Mouse (Mus musculus): ENCODE measurements around the gene Dscam. TPM values are rescaled to one million over a fixed set of nuclear protein-coding genes. Genes with fewer than 3 reads are reported as not detected.

The Dscam gene
- polyA plus RNA-seq, 1 experiment: not detected

DNA sequence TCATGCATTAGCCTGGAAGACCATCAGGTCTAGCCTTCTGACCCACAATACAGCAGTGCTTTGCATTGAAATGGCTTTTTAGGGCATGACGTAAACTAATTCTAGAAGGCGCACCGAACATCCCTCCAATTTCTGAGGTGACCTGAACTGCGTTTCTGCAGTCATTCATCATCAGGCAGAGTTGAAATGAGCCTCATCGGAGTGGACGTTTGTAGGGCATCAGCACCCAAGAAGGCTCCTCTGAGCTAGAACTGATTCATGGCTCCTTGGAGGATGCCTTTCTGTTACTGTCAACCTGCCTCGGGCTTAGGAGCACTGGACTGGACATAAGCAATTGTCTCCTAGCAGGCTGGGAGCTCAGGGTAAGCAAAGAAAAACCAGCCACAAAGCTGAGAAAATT, 257.7 kb downstream of the Dscam start:
- WGBS: 86% methylated on average over 7 of the region's 7 CpGs
- Histone ChIP-seq H3K4me1 (ENCODE audit: control insufficient read depth, insufficient read depth, low read length) (no peaks in the 10 kb centered on the region; the same call in 1 of the 2 replicates), H3K4me3 (replicated peaks; ENCODE audit: control insufficient read depth, low read depth, low read length) (no peak overlapping the region), H3K27ac (ENCODE audit: control insufficient read depth, insufficient read depth, low read depth, low read length, poor library complexity) (no peak overlapping the region)
- TF ChIP-seq POLR2A (IDR thresholded peaks at IDR 0.05; ENCODE audit: borderline replicate concordance, control insufficient read depth, low read depth, low read length): no peak
- TF ChIP-seq CTCF (IDR thresholded peaks at IDR 0.05; ENCODE audit: control insufficient read depth, insufficient read depth, low read length): no peak

DNA sequence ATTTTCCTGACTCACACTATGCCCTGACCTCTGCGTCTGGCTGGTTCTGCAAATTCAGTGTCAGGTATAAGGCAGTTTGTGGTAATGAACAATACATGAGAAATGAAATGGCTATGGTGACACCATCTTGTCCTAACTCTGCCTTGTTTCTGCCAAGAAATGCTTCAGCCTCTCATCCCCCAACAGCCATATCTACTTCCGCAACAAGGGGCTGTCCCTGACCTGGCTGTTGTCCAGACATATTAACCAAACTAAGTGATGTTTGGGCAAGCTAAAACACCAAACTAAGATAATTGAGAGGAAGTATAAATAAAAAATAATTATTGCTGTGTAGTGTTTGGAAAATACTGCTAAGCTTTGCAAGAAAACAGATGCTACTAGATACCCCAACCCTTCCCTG, 258.4 kb downstream of the Dscam start:
- H3K4me3 ChIP-seq (replicated peaks; ENCODE audit: control insufficient read depth, low read depth, low read length): no peak overlapping the region
- H3K4me1 ChIP-seq (ENCODE audit: control insufficient read depth, insufficient read depth, low read length): peaks cover 2% of the 10 kb centered on the region; the same call in 1 of the 2 replicates
- no peak for TF ChIP-seq POLR2A (IDR thresholded peaks at IDR 0.05; ENCODE audit: borderline replicate concordance, control insufficient read depth, low read depth, low read length)
- no peak for TF ChIP-seq CTCF (IDR thresholded peaks at IDR 0.05; ENCODE audit: control insufficient read depth, insufficient read depth, low read length)
- WGBS: 63% methylated on average over 2 of the region's 2 CpGs
- H3K27ac ChIP-seq (ENCODE audit: control insufficient read depth, insufficient read depth, low read depth, low read length, poor library complexity): no peak overlapping the region

DNA sequence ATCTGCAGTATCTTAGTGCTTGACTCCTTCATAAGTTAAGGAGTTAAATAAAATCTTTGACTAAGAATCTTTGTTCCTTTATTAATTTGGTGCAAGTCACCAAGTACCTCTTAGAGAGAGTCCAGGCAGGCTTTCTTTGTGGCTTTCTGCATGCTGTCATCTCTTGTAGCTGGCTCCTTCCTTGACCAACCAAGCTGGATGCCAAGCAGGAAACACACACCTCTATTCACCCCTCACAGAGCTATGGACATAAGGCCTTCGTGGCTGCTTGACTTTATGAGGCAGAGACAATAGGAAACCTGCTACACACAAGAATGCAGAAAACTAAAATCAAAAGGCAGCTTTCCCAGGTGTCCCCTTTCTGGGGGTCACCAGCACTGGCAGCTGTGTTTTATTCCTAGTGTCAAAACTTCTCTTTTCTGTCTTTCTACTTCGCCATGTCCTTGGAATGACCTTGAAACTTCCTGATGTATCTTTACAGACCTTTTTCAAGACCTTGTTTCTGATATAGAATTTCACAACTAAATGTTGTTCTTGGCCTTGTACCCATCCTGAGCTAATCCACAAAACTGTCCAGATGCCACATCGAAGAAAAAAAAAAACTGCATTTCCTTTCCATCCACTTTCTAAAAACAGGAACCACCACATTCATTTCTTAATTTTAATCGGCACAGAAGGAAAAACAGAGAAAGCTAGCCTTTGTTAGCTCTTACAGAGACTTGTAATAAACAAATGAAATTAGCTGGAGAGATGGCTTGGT, 260.0 kb downstream of the Dscam start:
- H3K4me3 ChIP-seq (replicated peaks; ENCODE audit: control insufficient read depth, low read depth, low read length): no peak overlapping the region
- TF ChIP-seq CTCF (IDR thresholded peaks at IDR 0.05; ENCODE audit: control insufficient read depth, insufficient read depth, low read length) (no peak), POLR2A (IDR thresholded peaks at IDR 0.05; ENCODE audit: borderline replicate concordance, control insufficient read depth, low read depth, low read length) (no peak)
- 20% methylated on average over 4 of the region's 4 CpGs for WGBS
- H3K4me1 ChIP-seq (ENCODE audit: control insufficient read depth, insufficient read depth, low read length): peaks cover 2% of the 10 kb centered on the region; the same call in 1 of the 2 replicates
- no peak overlapping the region for H3K27ac ChIP-seq (ENCODE audit: control insufficient read depth, insufficient read depth, low read depth, low read length, poor library complexity)

DNA sequence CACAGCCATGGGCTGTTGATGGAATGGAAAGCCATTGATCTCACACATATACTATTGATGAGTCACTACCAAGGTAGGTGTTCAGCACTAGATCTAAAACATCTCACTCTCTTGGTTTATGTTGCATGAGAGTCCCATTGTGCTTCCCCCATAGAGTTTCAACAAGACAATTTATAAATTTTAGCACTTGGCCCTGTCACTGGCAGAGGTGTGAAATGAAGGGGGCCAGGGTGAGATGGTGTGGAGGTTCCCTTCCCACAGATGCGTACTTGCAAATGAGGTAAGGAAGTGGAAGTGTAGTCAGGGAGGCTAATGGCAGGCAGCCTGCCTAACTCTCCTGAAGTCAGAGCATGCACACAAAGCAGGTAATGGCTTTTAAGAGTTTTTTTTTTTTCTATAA, 262.7 kb downstream of the Dscam start:
- peaks cover 2% of the 10 kb centered on the region; the same call in 1 of the 2 replicates for H3K4me1 ChIP-seq (ENCODE audit: control insufficient read depth, insufficient read depth, low read length)
- no peak overlapping the region for H3K27ac ChIP-seq (ENCODE audit: control insufficient read depth, insufficient read depth, low read depth, low read length, poor library complexity)
- H3K4me3 ChIP-seq (replicated peaks; ENCODE audit: control insufficient read depth, low read depth, low read length): no peak overlapping the region
- TF ChIP-seq POLR2A (IDR thresholded peaks at IDR 0.05; ENCODE audit: borderline replicate concordance, control insufficient read depth, low read depth, low read length) (no peak), CTCF (IDR thresholded peaks at IDR 0.05; ENCODE audit: control insufficient read depth, insufficient read depth, low read length) (no peak)
- 88% methylated on average over 1 of the region's 1 CpGs for WGBS

DNA sequence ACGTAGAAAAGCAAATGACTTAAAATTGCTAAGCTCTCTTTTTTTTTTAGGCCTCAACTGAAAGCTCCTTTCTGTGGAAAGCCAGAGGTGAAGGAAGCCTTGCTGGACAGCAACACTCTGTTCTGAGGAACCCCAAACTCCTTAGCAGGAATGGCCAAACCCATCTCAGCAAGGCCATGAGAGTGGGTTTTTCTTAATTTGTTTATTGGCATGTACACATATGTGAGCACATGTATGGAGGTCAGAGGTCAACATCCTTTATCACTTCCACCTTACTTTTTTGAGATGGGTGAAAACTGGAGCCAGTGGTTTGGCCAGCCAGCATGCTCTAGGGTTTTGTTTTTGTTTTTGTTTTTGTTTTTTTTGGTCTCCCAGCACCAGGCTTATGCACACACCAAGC, 263.5 kb downstream of the Dscam start:
- Histone ChIP-seq H3K4me3 (replicated peaks; ENCODE audit: control insufficient read depth, low read depth, low read length) (no peak overlapping the region), H3K27ac (ENCODE audit: control insufficient read depth, insufficient read depth, low read depth, low read length, poor library complexity) (no peak overlapping the region), H3K4me1 (ENCODE audit: control insufficient read depth, insufficient read depth, low read length) (peaks cover 2% of the 10 kb centered on the region; the same call in 1 of the 2 replicates)
- WGBS: 64% methylated on average over 1 of the region's 1 CpGs
- no peak for TF ChIP-seq CTCF (IDR thresholded peaks at IDR 0.05; ENCODE audit: control insufficient read depth, insufficient read depth, low read length)
- no peak for TF ChIP-seq POLR2A (IDR thresholded peaks at IDR 0.05; ENCODE audit: borderline replicate concordance, control insufficient read depth, low read depth, low read length)

DNA sequence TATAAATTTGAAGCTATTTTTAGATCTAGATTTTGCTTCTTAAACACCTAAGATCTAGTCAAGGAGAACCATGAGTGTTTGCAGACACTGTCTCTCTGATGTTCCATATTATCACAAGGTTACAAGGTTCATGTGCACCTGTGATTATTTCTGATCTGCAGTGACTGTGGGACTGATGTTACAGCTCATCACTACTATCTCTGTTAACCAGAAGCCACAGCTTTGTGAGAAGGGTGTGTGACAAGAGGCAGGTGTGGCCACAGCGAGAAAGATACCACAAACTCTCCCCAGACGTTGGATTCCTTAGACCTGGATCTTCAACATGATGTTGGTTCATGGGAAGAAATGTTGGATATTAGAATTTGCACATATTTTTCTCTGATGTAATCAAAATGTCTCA, 263.9 kb downstream of the Dscam start:
- Histone ChIP-seq H3K4me1 (ENCODE audit: control insufficient read depth, insufficient read depth, low read length) (peaks cover 2% of the 10 kb centered on the region; the same call in 1 of the 2 replicates), H3K27ac (ENCODE audit: control insufficient read depth, insufficient read depth, low read depth, low read length, poor library complexity) (no peak overlapping the region), H3K4me3 (replicated peaks; ENCODE audit: control insufficient read depth, low read depth, low read length) (no peak overlapping the region)
- no peak for TF ChIP-seq CTCF (IDR thresholded peaks at IDR 0.05; ENCODE audit: control insufficient read depth, insufficient read depth, low read length)
- no peak for TF ChIP-seq POLR2A (IDR thresholded peaks at IDR 0.05; ENCODE audit: borderline replicate concordance, control insufficient read depth, low read depth, low read length)
- 48% methylated on average over 2 of the region's 2 CpGs for WGBS

DNA sequence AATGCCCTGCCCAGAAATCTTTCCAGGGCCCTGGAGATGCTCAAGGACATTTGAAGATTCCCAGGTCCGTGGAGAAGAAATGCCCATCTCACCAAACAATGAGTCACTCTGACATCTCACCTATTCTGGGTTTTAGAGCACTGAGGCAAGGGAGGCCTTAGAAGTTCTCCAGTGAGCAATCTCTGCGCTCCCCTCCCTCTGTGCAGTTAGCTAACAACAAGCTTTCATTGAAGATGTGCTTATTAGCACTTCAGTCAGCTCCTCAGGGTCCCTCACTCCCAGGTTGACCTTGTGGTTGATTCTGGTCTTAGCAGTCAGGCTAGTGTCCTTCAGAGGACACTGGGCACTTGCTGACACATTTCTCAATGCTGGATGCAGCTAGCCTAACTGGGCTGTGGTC, 265.8 kb downstream of the Dscam start:
- Histone ChIP-seq H3K4me1 (ENCODE audit: control insufficient read depth, insufficient read depth, low read length) (peaks cover 2% of the 10 kb centered on the region; the same call in 1 of the 2 replicates), H3K27ac (ENCODE audit: control insufficient read depth, insufficient read depth, low read depth, low read length, poor library complexity) (no peak overlapping the region; the same call in 1 of the 2 replicates), H3K4me3 (replicated peaks; ENCODE audit: control insufficient read depth, low read depth, low read length) (no peak overlapping the region)
- WGBS: 82% methylated on average over 2 of the region's 2 CpGs
- no peak for TF ChIP-seq CTCF (IDR thresholded peaks at IDR 0.05; ENCODE audit: control insufficient read depth, insufficient read depth, low read length)

DNA sequence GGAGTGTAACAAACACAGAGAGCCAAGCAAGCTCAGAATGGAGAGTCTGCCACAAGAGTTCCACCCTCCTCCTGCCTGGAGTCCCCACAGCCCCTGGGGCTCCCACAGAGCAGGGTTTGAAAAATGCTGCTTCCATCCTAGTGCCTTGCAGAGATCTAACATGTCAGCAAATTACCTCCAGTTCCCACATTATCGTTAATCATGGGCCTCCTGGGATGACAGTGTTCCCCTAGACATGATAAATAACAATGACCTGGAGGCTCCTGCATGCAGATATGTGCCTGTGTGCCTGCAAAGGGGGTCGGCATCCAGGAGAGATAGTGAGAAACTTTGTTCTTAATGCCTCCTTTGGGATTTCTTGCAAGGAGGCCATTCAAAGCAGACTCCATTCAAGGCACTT, 266.2 kb downstream of the Dscam start:
- no peak for TF ChIP-seq CTCF (IDR thresholded peaks at IDR 0.05; ENCODE audit: control insufficient read depth, insufficient read depth, low read length)
- no peak for TF ChIP-seq POLR2A (IDR thresholded peaks at IDR 0.05; ENCODE audit: borderline replicate concordance, control insufficient read depth, low read depth, low read length)
- peaks cover 2% of the 10 kb centered on the region; the same call in 1 of the 2 replicates for H3K4me1 ChIP-seq (ENCODE audit: control insufficient read depth, insufficient read depth, low read length)
- no peak overlapping the region for H3K4me3 ChIP-seq (replicated peaks; ENCODE audit: control insufficient read depth, low read depth, low read length)
- H3K27ac ChIP-seq (ENCODE audit: control insufficient read depth, insufficient read depth, low read depth, low read length, poor library complexity): no peak overlapping the region
- WGBS: 52% methylated on average over 2 of the region's 2 CpGs
